Mouse (Mus musculus): ENCODE measurements around the gene Moap1. TPM values are rescaled to one million over a fixed set of nuclear protein-coding genes. Genes with fewer than 3 reads are reported as not detected.

The Moap1 gene
- polyA plus RNA-seq, 1 experiment from 2014 or later, result 51.7 TPM

DNA sequence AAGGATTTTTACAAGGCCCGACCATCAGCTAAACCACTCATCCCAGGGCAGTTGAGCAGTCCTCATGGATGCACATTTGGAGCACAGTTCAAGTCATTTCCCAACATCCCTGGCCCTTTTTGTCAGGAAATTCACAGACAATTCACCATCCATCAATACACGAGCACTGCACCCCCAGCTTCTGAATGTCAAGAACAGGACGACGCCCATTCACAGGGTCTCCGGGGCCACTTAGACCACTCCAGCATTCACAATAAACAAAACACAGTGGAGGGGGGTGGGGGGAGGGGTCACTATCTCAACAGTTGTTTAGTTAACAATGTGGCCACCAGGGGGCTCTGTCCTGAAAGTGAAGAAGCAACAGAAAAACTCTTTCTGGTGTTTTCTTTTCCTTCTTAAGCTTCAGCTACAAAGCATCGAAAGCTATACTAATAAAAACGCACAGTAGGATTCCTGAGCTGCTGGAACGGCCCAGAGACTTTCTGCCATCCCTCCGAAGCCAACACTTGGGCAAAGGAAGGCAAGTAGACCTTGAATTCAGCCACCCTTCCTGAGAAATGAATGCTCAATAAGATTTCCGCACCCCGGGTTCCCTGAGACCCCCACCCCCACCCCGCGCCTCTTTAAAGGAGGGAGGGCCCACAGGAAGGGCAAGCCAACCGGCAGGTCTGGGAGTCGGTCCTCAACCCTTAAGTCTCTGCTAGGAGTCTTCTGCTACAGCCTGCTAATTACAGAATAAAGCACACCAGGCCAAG is 40.9 kb downstream of the Moap1 start:
- Histone ChIP-seq H3K4me1 (replicated peaks) (peaks cover 68% of the 10 kb centered on the region), H3K27ac (peak overlapping the region; percentile 67), H3K9me3 (no peaks in the 10 kb centered on the region), H3K4me3 (peak overlapping the region; percentile 69), H3K36me3 (no peaks in the 10 kb centered on the region), H3K4me2 (peak overlapping the region; percentile 87), H3K27me3 (peaks cover 4% of the 10 kb centered on the region; the same call in 1 of the 2 replicates), H3K9ac (peak overlapping the region; percentile 63)
- WGBS, result 5% methylated on average over 15 of the region's 15 CpGs
- no peak for ATAC-seq (ENCODE audit: low FRiP score)

GRCm38 (mm10) chr12:102701691-102702207 is 41.7 kb downstream of the Moap1 start:
- ATAC-seq (ENCODE audit: low FRiP score), result no peak
- H3K4me3 ChIP-seq, result no peak overlapping the region
- no peak overlapping the region for H3K9ac ChIP-seq
- H3K27me3 ChIP-seq, result no peaks in the 10 kb centered on the region
- H3K4me1 ChIP-seq (replicated peaks), result peaks cover 75% of the 10 kb centered on the region
- 91% methylated on average over 5 of the region's 5 CpGs for WGBS
- no peaks in the 10 kb centered on the region for H3K36me3 ChIP-seq
- H3K9me3 ChIP-seq, result no peaks in the 10 kb centered on the region
- H3K4me2 ChIP-seq, result peak overlapping the region; percentile 87
- H3K27ac ChIP-seq, result no peak overlapping the region

GRCm38 (mm10) chr12:102700453-102700852 is 43.0 kb downstream of the Moap1 start:
- Histone ChIP-seq H3K4me3 (no peak overlapping the region), H3K27ac (peak overlapping the region; percentile 14; the same call in 1 of the 2 replicates), H3K27me3 (no peaks in the 10 kb centered on the region), H3K9ac (no peak overlapping the region), H3K36me3 (no peaks in the 10 kb centered on the region), H3K4me2 (no peak overlapping the region), H3K4me1 (replicated peaks) (peaks cover 82% of the 10 kb centered on the region), H3K9me3 (no peaks in the 10 kb centered on the region)
- no peak for ATAC-seq (ENCODE audit: low FRiP score)
- WGBS, result 70% methylated on average over 12 of the region's 12 CpGs

DNA sequence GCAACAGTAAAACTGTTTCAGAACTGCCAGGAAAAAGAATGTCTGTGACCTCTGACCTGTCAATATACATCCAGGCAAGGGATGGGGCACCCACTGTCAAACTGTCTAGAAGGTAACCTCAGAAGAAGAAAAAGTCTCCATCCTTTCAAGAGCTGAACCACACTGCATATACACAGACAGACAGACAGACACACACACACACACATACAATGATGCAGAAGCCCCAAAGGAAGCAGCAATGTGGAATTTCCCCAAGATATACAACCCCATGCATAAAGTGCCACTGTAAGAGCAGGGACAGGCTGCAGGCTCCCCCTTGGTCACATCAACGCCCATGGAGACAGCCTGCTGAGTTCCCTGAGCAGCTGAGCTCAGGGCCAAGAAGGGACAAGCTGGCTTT is 44.3 kb downstream of the Moap1 start:
- Histone ChIP-seq H3K9ac (0 out of 2 replicates have a peak overlapping the region, but pooled peaks have one; percentile 29), H3K36me3 (no peaks in the 10 kb centered on the region), H3K4me2 (no peak overlapping the region), H3K27me3 (no peaks in the 10 kb centered on the region), H3K9me3 (no peaks in the 10 kb centered on the region), H3K4me3 (no peak overlapping the region), H3K27ac (no peak overlapping the region), H3K4me1 (replicated peaks) (peaks cover 87% of the 10 kb centered on the region)
- WGBS, result 5% methylated on average over 1 of the region's 1 CpGs
- no peak for ATAC-seq (ENCODE audit: low FRiP score)

DNA sequence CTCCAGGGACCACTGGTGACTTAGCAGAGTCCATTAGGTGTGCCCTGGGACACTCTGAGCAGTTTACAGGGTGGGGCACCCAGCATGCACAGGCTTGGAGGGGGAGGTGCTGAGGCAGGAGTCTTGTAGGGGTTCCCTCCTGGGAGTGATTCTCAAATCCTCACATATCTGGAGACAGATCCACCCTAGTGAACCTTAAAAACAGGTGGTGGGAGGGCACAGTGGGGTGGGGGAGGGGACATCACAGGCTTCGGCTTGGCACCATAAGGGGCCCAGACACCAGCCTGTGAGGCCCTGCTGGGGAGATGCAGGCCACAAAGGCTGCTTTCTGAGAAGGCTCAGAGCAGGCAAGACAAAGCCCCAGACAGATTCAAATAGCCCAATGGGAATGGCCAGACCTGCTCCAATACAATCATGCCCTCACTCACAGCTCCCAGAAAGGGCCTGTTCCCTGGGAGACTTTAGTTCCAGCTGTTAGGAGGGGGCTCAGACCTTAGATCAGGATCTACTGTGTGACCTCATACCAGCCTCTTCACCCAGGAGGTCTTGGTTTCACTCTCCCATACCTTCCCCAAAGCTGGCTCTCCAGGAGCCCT is 45.3 kb downstream of the Moap1 start:
- Histone ChIP-seq H3K9me3 (no peaks in the 10 kb centered on the region), H3K27ac (peak overlapping the region; percentile 60), H3K27me3 (no peaks in the 10 kb centered on the region), H3K4me2 (no peak overlapping the region), H3K9ac (peak overlapping the region; percentile 55; the same call in 1 of the 2 replicates), H3K4me3 (no peak overlapping the region), H3K36me3 (no peaks in the 10 kb centered on the region), H3K4me1 (replicated peaks) (peaks cover 78% of the 10 kb centered on the region)
- ATAC-seq (ENCODE audit: low FRiP score), result no peak
- WGBS, result 14% methylated on average over 1 of the region's 1 CpGs

DNA sequence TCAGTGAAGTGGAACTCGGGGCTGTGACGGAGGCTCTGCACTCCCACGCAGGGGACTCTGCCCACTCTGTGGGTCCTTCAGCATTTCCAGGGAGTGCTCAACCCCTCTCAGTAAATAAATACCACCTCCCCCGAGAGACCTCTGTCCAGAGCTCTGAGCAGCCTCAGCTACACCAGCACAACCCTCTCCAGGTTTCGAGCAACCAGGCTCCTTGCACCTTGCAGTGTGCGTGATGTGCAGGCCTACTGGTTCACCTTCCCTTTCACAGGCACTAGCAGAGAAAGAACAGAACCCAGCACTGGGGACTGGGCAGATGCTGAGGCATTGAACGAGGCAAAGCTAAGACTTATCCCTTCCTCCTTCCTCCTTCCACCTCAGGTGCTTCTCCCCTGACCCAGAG is 46.1 kb downstream of the Moap1 start:
- Histone ChIP-seq H3K4me2 (no peak overlapping the region), H3K36me3 (no peaks in the 10 kb centered on the region), H3K4me3 (no peak overlapping the region), H3K27ac (no peak overlapping the region), H3K4me1 (replicated peaks) (peaks cover 70% of the 10 kb centered on the region), H3K27me3 (no peaks in the 10 kb centered on the region), H3K9me3 (no peaks in the 10 kb centered on the region), H3K9ac (no peak overlapping the region)
- 78% methylated on average over 7 of the region's 7 CpGs for WGBS
- ATAC-seq (ENCODE audit: low FRiP score), result no peak

- ATAC-seq (ENCODE audit: low FRiP score), result no peak
- Histone ChIP-seq H3K9me3 (no peaks in the 10 kb centered on the region), H3K4me3 (no peak overlapping the region), H3K36me3 (no peaks in the 10 kb centered on the region), H3K4me1 (replicated peaks) (peaks cover 64% of the 10 kb centered on the region), H3K9ac (no peak overlapping the region), H3K4me2 (no peak overlapping the region), H3K27me3 (no peaks in the 10 kb centered on the region), H3K27ac (no peak overlapping the region)
- 90% methylated on average over 14 of the region's 14 CpGs for WGBS
These were observed 46.7 kb downstream of the Moap1 start for GRCm38 (mm10) chr12:102696635-102697354.

- ATAC-seq (ENCODE audit: low FRiP score), result no peak
- WGBS, result 58% methylated on average over 18 of the region's 18 CpGs
- H3K27me3 ChIP-seq, result no peaks in the 10 kb centered on the region
- no peak overlapping the region for H3K4me3 ChIP-seq
- no peaks in the 10 kb centered on the region for H3K9me3 ChIP-seq
- H3K36me3 ChIP-seq, result no peaks in the 10 kb centered on the region
- peaks cover 60% of the 10 kb centered on the region for H3K4me1 ChIP-seq (replicated peaks)
- no peak overlapping the region for H3K27ac ChIP-seq
- no peak overlapping the region for H3K4me2 ChIP-seq
- no peak overlapping the region for H3K9ac ChIP-seq
These were observed 47.9 kb downstream of the Moap1 start for GRCm38 (mm10) chr12:102695369-102696239.

Other genes with a start within 250 kb of the Moap1 start
- gene Chga, start 188.7 kb downstream of the Moap1 start, polyA plus RNA-seq (2015; fragmentation: Nextera tagmentation; extraction: Ambion mirVana), result 96.0 and 102 TPM in 2 replicates
- 23.0 and 23.4 TPM in 2 replicates for gene Itpk1, start 38.7 kb downstream of the Moap1 start, polyA plus RNA-seq (2015; fragmentation: Nextera tagmentation; extraction: Ambion mirVana)
- 11.5 and 12.2 TPM in 2 replicates for gene Tmem251, start 101 bp upstream of the Moap1 start, polyA plus RNA-seq (2015; fragmentation: Nextera tagmentation; extraction: Ambion mirVana)
- not detected in 2 replicates for gene Gm28051, start 14.1 kb upstream of the Moap1 start, polyA plus RNA-seq (2015; fragmentation: Nextera tagmentation; extraction: Ambion mirVana)
- 53.2 and 55.3 TPM in 2 replicates for gene Gon7, start 14.1 kb upstream of the Moap1 start, polyA plus RNA-seq (2015; fragmentation: Nextera tagmentation; extraction: Ambion mirVana)
- gene Ubr7, start 14.3 kb upstream of the Moap1 start, polyA plus RNA-seq (2015; fragmentation: Nextera tagmentation; extraction: Ambion mirVana), result 36.9 and 37.0 TPM in 2 replicates
- 40.7 and 43.7 TPM in 2 replicates for gene Gm20604, start 15.0 kb upstream of the Moap1 start, polyA plus RNA-seq (2015; fragmentation: Nextera tagmentation; extraction: Ambion mirVana)
- 17.0 and 17.1 TPM in 2 replicates for gene Btbd7, start 134.8 kb upstream of the Moap1 start, polyA plus RNA-seq (2015; fragmentation: Nextera tagmentation; extraction: Ambion mirVana)
- gene Cox8c, start 155.7 kb upstream of the Moap1 start, polyA plus RNA-seq (2015; fragmentation: Nextera tagmentation; extraction: Ambion mirVana), result not detected in 2 replicates
- 7.1 and 7.6 TPM in 2 replicates for gene Unc79, start 205.2 kb upstream of the Moap1 start, polyA plus RNA-seq (2015; fragmentation: Nextera tagmentation; extraction: Ambion mirVana)